Mouse (Mus musculus) stomach, embryonic 16.5 days (tissue): Measurements from ENCODE around the gene Rgs6. TPM values are rescaled to one million over a fixed set of nuclear protein-coding genes. Genes with fewer than 3 reads are reported as not detected.
A peak's percentile ranks its signal among the peaks of the same experiment; 100 is the strongest.

Experiments
- ATAC-seq: fragments of 200-750 bp; cut with Nextera tagmentation; 2 replicates; pipeline ENCODE4 v1.8.0; 2017; ENCODE audit warnings: moderate number of reproducible peaks, moderate TSS enrichment; ENCODE audit not compliant: insufficient read depth, low FRiP score
- H3K27ac ChIP-seq: fragments of 300-500 bp; sonication (generic); 2 replicates; pipeline ENCODE4 v1.5.1; 2014; ENCODE audit warnings: low read length
- H3K27me3 ChIP-seq: fragments of 300-500 bp; sonication (generic); 2 replicates; pipeline ENCODE4 v1.6.1; 2014; ENCODE audit warnings: low read length, control low read depth, mixed read lengths; ENCODE audit not compliant: control insufficient read depth, insufficient read depth
- H3K36me3 ChIP-seq: fragments of 300-500 bp; sonication (generic); 2 replicates; pipeline ENCODE4 v1.6.1; 2014; ENCODE audit warnings: low read length; ENCODE audit not compliant: control insufficient read depth, insufficient read depth
- H3K4me1 ChIP-seq: fragments of 300-500 bp; sonication (generic); 2 replicates; pipeline ENCODE4 v1.6.1; 2014; ENCODE audit warnings: low read length, control low read depth, mixed read lengths; ENCODE audit not compliant: control insufficient read depth, insufficient read depth
- H3K4me2 ChIP-seq: fragments of 300-500 bp; sonication (generic); 2 replicates; pipeline ENCODE4 v1.6.1; 2014; ENCODE audit warnings: low read depth, low read length, mixed read lengths
- H3K4me3 ChIP-seq: fragments of 300-500 bp; sonication (generic); replicated peaks from 2 replicates; pipeline ENCODE4 v1.5.1; 2014; ENCODE audit warnings: mild to moderate bottlenecking, low read length
- H3K9ac ChIP-seq: fragments of 300-500 bp; sonication (generic); 2 replicates; pipeline ENCODE4 v1.6.1; 2014; ENCODE audit warnings: low read length
- H3K9me3 ChIP-seq: fragments of 300-500 bp; sonication (generic); replicated peaks from 2 replicates; pipeline ENCODE4 v1.6.1; 2016; ENCODE audit warnings: low read length, control low read depth; ENCODE audit not compliant: control insufficient read depth
- WGBS: fragments of 180-500 bp; shearing (Covaris S2); extraction: QIAGEN DNeasy Blood & Tissue Kit; methylation state at CpG from one replicate; pipeline ENCODE4 v1.1.7; 2014; 5-methylcytosine and 5-hydroxymethylcytosine counted together
- polyA plus RNA-seq: library from polyadenylated mRNA; unstranded; fragments of >200 nt; fragmentation: Nextera tagmentation; extraction: Ambion mirVana; gene quantifications from 2 replicates; pipeline ENCODE4 v1.2.1, GENCODE M21; 2015

Gene Rgs6
- polyA plus RNA-seq, 1 experiment from 2014 or later: 1.5 TPM

DNA sequence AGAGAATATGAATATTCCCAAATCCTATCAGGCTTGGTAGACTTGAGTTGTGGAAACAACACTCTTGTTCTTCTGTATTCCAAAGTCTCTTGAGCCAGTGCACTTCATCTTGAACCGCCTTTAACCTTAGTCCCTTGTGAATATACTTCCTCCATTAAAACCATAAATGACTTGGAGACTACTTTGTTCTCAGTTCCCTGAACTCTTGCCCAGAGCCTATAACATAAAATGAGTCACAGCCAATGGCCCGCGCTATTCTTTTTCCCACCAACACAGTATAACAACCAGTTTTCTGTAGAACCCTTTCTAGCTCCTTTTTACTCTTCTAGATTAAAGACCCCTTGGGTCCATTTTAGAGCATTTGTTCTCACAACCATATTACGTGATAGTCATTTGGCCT is 412.9 kb downstream of the Rgs6 start:
- no peak overlapping the region for H3K4me2 ChIP-seq
- no peak overlapping the region for H3K27ac ChIP-seq
- H3K4me3 ChIP-seq: no peak overlapping the region
- ATAC-seq: no peak
- WGBS: 89% methylated on average over 4 of the region's 4 CpGs
- no peak overlapping the region for H3K9ac ChIP-seq
- no peaks in the 10 kb centered on the region for H3K4me1 ChIP-seq
- H3K9me3 ChIP-seq: no peaks in the 10 kb centered on the region
- H3K27me3 ChIP-seq: no peaks in the 10 kb centered on the region
- no peaks in the 10 kb centered on the region for H3K36me3 ChIP-seq

GRCm38 (mm10) chr12:83004014-83004682 is 416.1 kb downstream of the Rgs6 start:
- Histone ChIP-seq H3K9me3 (no peaks in the 10 kb centered on the region), H3K9ac (no peak overlapping the region), H3K4me3 (no peak overlapping the region), H3K4me1 (no peaks in the 10 kb centered on the region), H3K27me3 (no peaks in the 10 kb centered on the region), H3K27ac (no peak overlapping the region), H3K4me2 (no peak overlapping the region), H3K36me3 (no peaks in the 10 kb centered on the region)
- ATAC-seq: no peak
- 74% methylated on average over 9 of the region's 9 CpGs for WGBS

GRCm38 (mm10) chr12:83011056-83011565 is 423.0 kb downstream of the Rgs6 start:
- Histone ChIP-seq H3K4me3 (no peak overlapping the region), H3K4me2 (no peak overlapping the region), H3K36me3 (no peaks in the 10 kb centered on the region), H3K9me3 (no peaks in the 10 kb centered on the region), H3K27ac (no peak overlapping the region), H3K4me1 (no peaks in the 10 kb centered on the region), H3K9ac (no peak overlapping the region), H3K27me3 (no peaks in the 10 kb centered on the region)
- WGBS: 64% methylated on average over 4 of the region's 4 CpGs
- ATAC-seq: no peak

- no peak overlapping the region for H3K27ac ChIP-seq
- no peaks in the 10 kb centered on the region for H3K9me3 ChIP-seq
- H3K36me3 ChIP-seq: no peaks in the 10 kb centered on the region
- 61% methylated on average over 4 of the region's 4 CpGs for WGBS
- no peak for ATAC-seq
- no peak overlapping the region for H3K4me3 ChIP-seq
- no peak overlapping the region for H3K4me2 ChIP-seq
- H3K4me1 ChIP-seq: no peaks in the 10 kb centered on the region
- H3K9ac ChIP-seq: no peak overlapping the region
- no peaks in the 10 kb centered on the region for H3K27me3 ChIP-seq
Measured at GRCm38 (mm10) chr12:83013918-83014691, 426.0 kb downstream of the Rgs6 start.

- no peak for ATAC-seq
- Histone ChIP-seq H3K4me2 (no peak overlapping the region), H3K36me3 (no peaks in the 10 kb centered on the region), H3K9me3 (no peaks in the 10 kb centered on the region), H3K4me3 (no peak overlapping the region), H3K27me3 (no peaks in the 10 kb centered on the region), H3K4me1 (no peaks in the 10 kb centered on the region), H3K27ac (no peak overlapping the region), H3K9ac (no peak overlapping the region)
- 25% methylated on average over 2 of the region's 2 CpGs for WGBS
Measured at GRCm38 (mm10) chr12:83014848-83015247, 426.8 kb downstream of the Rgs6 start.

- H3K9me3 ChIP-seq: no peaks in the 10 kb centered on the region
- H3K36me3 ChIP-seq: no peaks in the 10 kb centered on the region
- H3K27ac ChIP-seq: no peak overlapping the region
- no peak for ATAC-seq
- WGBS: 57% methylated on average over 5 of the region's 5 CpGs
- H3K4me2 ChIP-seq: no peak overlapping the region
- H3K27me3 ChIP-seq: no peaks in the 10 kb centered on the region
- H3K9ac ChIP-seq: no peak overlapping the region
- no peaks in the 10 kb centered on the region for H3K4me1 ChIP-seq
- no peak overlapping the region for H3K4me3 ChIP-seq
Measured at GRCm38 (mm10) chr12:83015366-83015765, 427.3 kb downstream of the Rgs6 start.

- H3K9ac ChIP-seq: no peak overlapping the region
- H3K4me2 ChIP-seq: no peak overlapping the region
- H3K36me3 ChIP-seq: no peaks in the 10 kb centered on the region
- H3K4me1 ChIP-seq: no peaks in the 10 kb centered on the region
- no peak overlapping the region for H3K27ac ChIP-seq
- no peak overlapping the region for H3K4me3 ChIP-seq
- no peak for ATAC-seq
- no peaks in the 10 kb centered on the region for H3K9me3 ChIP-seq
- H3K27me3 ChIP-seq: no peaks in the 10 kb centered on the region
- 65% methylated on average over 6 of the region's 6 CpGs for WGBS
Measured at GRCm38 (mm10) chr12:83016486-83016885, 428.4 kb downstream of the Rgs6 start.

DNA sequence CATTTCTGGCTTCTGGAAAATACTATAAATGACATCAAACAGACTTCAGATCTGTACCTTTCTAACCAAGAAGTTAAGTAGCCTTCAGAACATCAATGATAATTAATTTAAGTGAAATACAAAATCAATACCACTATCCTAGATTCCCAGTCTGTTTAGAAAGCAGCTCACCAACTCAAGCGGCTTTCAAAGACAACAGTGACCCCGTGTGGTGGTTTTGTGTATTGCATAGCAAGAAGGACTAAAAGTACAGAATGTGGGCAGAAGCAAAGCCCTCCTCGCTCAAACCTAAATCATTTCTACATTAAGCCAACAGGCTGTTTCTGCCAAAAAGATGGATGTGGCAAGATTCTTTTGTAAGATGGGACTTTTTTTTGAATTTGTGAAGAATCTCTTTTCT is 429.9 kb downstream of the Rgs6 start:
- no peak for ATAC-seq
- Histone ChIP-seq H3K9ac (0 out of 2 replicates have a peak overlapping the region, but pooled peaks have one; percentile 7), H3K27ac (no peak overlapping the region), H3K4me1 (no peaks in the 10 kb centered on the region), H3K9me3 (no peaks in the 10 kb centered on the region), H3K27me3 (no peaks in the 10 kb centered on the region), H3K36me3 (no peaks in the 10 kb centered on the region), H3K4me3 (no peak overlapping the region), H3K4me2 (no peak overlapping the region)
- WGBS: 3% methylated on average over 3 of the region's 3 CpGs

DNA sequence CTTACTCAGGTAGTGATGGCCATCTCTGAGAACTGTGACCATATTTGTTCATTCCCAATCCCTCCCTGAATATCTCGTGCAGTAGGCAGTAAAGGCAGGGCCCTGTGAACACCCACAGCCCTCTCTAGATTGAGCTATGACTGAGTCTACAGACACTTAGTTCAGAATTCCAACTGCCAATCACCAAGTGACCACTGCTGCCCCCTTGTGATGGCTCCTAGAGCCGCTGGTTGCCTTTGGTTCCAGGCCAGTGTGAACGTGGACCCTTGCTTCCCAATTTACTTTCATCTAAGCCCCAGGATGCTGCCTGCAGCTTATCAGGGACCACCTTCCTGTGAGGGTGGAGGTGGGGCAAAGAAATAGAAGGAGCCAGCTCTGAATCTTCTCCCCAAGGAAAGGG is 438.9 kb downstream of the Rgs6 start:
- no peak for ATAC-seq
- WGBS: 38% methylated on average over 3 of the region's 3 CpGs
- Histone ChIP-seq H3K9ac (no peak overlapping the region), H3K36me3 (no peaks in the 10 kb centered on the region), H3K9me3 (no peaks in the 10 kb centered on the region), H3K27ac (no peak overlapping the region), H3K4me1 (no peaks in the 10 kb centered on the region), H3K4me2 (no peak overlapping the region), H3K27me3 (no peaks in the 10 kb centered on the region), H3K4me3 (no peak overlapping the region)
